Mouse (Mus musculus): ENCODE data around the gene Gm13306.
"Not testable (repeated sequence)": the region's sequence is repeated elsewhere in the genome, so short reads cannot be mapped to it uniquely, and the experiment has no call there.

The Gm13306 gene

DNA sequence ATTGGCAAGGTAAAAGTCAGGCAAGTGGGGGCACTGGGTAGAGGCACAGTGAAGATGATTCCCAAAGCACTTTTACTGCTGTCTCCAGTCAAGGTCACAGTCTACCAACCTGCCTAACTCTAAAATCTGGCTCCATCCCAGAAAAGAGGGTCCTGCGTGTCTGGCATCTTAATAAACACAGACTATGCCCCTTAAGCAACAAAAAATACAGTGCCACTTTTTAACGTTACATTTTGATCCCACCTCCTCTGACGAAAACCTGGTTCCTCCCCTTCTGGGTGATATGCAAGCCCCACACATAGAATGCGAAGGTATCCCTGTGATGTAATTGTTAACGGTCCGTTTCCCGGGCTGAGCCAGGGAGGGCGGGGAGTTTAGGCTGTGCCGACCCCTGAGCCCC lies at the start of gene Gm13306:
Gene Gm13306, plus strand, starts transcription at position 301 of the 400 bp plus-strand sequence.
- not testable (repeated sequence) for ATAC-seq (ENCODE audit: low TSS enrichment)

DNA sequence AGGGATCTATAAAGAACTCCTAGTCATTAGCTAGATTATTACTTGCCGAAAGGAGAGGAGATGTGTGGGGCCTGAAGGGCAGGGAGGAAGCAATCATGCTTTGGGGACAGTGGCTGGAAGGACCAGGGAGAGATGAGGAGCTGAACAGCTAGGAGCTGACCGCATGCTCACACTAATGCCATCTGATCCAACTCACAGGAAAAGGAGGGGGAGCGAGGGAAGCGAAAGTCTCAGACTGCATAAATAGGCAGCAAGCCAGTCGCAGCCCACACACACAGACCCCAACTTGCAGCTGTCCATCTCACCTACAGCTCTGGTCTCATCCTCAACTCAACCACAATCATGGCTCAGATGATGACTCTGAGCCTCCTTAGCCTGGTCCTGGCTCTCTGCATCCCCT lies 38.7 kb upstream of the Gm13306 start, which contains the start of gene Gm13304:
Gene Gm13304, plus strand, starts transcription at position 301 of the 400 bp plus-strand sequence.
- not testable (repeated sequence) for ATAC-seq (ENCODE audit: low TSS enrichment)

DNA sequence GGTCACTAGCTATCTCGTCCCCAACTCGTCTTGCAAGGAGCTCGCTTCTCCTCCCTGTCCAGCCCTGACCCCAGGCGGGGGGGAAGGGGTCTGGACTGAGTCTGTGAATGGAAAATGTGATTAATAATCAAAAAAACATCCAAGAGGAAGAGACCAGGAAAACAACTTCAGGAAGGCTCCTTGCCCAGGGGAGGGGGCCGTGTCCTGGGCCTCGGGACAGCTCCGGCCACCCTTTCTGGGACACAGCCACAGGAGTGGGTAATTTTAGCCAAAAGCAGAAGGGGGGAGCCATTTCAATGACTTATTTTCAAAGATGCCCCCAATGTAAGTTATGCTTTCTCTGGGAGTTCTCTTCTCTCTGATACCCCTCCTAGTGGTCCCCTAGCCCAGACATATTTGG lies 15.3 kb downstream of the Gm13306 start, which contains the start of gene Gm13305:
Gene Gm13305, minus strand, starts transcription at position 101 of the 400 bp plus-strand sequence.
- ATAC-seq (ENCODE audit: low TSS enrichment): not testable (repeated sequence)

DNA sequence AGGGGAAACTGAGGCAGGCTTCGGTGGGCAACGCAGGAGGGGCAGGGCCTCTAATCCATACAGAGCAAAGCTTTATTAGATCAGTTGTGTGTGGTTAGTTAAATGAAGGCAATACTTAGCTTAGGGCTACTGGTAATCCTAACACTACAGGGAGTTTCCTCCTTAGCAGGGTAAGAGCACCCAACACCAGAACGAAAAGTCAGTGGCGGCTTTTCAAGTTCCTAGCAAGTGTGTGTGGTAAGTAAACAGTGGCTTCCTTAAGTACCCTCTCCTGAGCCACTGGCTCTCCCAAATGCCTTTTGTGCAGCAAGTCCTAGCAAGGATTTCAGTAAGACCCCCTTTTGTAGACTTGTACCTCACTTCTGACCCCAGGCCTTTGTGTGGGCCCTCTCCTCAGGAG lies 25.0 kb downstream of the Gm13306 start:
- ATAC-seq (ENCODE audit: low TSS enrichment): not testable (repeated sequence)

DNA sequence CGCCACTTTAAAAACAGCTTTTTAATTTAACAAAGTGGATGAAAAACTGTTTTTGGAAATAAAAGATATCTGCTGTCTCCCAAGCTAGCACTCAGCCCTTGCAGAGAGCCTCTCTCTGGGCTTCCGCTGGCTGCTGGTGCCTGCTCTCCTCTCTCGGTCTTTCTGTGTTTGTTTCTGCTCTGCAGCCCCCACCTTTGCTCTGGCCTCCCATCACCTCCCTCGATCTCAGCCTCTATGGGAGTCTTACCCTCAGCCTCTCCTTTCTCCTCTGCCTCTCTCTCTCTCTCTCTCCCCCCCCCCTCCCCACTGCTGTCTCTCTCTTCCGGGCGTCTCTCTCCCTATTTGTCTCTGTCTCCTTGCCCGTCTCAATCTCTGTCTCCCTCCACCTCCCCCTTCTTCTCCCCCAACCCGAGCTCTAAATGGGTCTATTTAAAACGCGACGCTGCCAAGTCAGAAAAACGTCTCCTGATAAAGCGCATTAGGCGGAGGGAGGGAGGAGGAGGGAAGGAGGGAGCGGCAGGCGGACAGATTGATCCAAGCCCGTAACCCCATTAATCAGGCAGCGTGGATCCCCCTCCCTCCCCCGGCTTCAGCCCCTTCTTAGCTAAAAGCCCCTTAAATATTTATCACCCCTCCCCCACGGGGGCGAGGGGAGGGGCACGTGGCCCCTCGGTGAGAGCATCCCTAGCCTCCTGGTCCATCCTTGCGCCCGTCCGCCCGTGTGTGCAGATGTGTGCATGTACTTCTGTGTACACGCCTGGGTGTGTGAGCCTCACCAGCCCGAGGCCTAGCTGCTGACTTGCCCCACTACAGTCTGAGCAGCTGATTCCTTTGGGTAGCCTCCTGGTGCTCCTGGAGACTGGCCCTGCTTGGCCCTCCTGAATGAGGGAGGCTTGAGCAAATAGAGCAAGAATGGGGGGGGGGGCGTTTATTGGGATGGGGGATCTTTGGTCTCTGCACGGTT lies 30.3 kb downstream of the Gm13306 start:
- peak; percentile 38; the same call in 1 of the 2 replicates for ATAC-seq (ENCODE audit: low TSS enrichment)

DNA sequence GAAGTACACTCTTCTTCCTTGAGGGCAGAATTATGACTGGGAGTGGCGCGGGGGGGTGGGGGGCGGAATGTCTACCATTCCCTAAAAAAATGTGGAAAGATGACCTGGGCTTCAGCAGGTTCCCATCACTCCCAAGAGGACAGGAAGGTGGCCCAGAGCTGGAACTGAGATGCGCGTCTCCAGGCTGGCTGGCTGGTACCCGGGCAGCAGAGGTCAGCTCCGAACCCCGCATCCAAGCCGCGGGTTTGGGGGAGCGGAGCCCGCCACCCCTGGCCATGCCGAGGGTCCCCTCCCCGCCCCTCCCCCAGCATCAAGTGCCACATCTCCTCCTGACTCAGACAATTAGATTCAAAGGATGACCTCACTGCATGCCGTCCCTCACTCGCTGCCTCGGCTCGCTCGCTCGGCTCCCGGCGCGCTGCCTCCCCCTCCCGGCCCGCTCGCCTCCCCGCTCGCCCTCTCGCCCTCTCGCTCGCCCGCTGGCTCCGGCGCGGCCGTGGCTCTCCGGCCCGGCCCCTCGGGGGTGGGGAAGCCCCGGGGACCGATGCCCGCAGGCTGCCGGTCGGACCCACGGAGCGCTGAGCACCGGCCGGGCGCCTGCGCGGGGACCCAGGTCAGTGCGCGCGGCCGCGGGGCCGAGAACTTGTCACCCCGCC lies 31.2 kb downstream of the Gm13306 start:
- ATAC-seq (ENCODE audit: low TSS enrichment): not testable (repeated sequence)

DNA sequence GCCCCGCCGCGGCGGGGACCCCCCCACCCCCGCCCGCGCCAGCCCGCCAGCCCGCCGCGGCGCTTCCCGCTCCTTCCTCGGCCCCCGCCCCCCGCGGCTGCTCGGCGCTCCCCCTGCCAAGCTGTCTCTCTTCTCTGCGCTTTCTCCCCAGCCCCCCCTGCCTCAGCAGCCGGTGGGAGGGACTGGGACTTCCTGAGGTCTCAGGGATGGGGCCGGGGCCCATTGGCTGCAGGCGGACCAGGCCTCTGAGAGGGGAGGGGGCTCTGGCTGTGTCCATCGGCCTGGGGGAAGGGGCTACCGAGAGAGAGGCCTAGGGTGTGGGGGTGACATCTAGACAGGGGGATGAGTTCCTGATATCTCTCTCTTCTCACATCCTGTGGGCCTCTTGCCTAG lies 31.7 kb downstream of the Gm13306 start:
- 0 out of 2 replicates have a peak, but pooled peaks have one; percentile 41 for ATAC-seq (ENCODE audit: low TSS enrichment)

Measured in frontal cortex, adult (tissue).